Mouse (Mus musculus): ENCODE data around the gene Svop.

Svop gene

DNA sequence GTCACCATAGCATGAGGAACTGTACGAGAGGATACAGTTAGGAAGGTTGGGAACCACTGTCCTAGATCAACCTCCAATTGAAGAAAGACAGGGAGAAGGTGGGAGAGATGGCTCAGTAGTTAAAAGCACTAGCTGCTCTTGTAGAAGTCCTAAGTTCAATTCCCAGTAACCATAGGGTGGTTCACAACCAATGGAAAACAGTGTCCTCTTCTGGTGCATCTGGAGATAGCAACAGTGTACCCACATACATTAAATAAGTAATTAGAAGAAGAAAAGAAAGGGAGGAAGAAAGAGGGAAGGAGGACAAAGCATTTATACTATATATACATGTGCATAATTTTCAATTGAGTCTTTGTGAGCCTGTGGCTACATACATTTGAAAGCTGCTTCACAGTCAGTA lies 46.2 kb downstream of the Svop start:
- peak; percentile 29 for DNase-seq (ENCODE audit: low read depth)

DNA sequence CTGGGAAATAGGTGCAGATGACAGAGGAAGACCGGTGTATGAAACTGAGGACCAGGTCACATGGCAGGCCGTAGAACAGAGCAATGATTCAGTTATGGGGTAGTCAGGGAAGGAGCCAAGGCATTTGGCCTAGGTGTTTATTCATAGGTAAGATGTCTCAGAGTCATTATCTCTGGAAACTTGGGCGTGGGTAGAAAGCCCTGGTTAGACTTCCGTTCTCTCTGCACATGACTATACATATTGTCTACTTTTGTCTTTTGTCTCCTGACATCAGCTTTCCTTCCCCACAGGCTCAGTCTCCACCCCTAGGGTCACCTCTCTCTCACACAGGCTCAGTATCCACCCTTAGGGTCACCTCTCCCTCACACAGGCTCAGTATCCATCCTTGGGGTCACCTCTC lies 47.6 kb downstream of the Svop start:
- DNase-seq (ENCODE audit: low read depth): no peak

DNA sequence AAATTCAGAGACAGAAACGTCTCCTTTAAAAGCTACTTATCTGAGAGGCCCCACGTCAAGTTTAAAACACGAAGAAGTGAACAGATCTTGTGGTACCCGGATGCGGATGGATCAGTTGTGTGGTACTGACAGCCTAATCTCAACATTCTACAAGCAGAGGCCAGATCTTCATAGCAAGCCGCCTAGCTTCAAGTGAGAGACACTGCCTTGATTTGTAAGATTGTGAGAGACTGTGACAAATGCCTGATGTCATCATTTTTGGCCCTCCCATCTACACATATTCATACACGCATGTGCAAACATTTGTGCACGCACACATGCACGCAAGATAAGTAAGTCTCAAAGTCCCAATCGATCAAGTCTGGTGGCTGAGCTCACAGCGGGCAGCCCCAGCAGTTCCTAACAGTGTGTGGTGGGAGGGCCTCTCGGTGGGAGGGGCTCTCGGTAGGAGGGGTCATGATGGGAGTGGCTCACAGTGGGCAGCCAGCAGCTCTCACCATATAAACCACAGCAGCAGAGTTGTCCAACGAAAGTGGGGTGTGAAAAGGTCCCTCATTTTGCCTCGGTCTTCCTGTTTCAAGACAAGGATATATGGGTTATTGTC lies 49.9 kb downstream of the Svop start:
- DNase-seq (ENCODE audit: low read depth): peak; percentile 32

DNA sequence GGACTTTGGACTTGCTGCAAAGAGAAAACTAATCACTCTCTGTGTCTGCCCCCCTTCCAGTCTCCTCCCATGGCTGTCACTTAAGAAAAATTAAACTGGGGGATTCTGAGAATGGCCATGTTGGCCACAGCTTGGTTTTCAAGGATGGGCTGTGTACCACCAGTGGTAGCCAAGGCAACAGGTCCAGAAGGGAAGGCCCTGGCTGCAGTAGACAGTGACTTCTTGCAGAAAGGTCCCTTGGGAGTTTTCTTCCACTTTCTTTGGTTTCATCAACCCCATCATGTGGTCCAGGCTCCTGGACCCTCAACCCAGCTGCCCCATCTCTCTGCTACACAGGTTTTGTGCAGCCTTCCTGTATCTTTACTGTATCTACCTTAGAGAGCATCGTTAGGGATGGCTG lies 50.5 kb downstream of the Svop start:
- DNase-seq (ENCODE audit: low read depth): no peak

DNA sequence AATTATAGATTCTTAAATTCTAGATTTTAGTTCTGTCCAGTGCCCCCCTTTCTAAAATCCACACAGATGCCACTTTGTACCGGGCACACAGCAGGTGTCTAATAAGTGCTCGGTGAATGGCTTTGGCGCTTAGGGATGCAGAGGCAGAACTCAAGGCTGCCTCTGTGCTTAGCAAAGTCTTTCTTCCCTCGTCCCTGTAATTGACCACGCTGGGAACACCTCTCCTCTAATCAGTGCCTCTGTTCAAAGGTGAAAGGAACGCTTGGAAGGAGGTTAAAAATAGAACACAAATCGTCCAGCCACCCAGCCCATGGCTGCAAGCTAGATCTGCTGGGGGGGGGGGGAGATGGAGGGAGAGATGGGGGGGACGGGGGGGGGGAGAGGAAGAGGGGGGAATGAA lies 50.9 kb downstream of the Svop start:
- DNase-seq (ENCODE audit: low read depth): no peak

DNA sequence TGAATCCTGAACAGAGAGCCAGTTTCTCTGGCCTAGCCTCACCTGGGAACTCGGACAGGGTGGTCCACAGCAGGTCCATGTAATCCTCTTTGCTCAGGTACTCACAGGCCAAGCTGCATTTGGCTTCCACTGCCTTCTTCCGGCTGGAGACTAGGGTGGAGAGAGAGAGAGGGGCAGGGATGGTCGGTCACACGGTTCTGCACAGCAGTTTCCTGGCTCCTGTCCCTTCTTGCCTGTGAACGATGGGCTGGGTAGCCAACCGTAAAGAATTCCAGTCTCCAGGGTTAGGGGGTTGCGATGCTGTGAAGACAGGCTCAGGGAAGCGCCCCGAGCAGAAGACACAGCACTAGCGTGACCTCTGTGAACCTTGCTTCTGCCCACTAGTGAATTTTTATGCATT lies 56.3 kb downstream of the Svop start:
- DNase-seq (ENCODE audit: low read depth): no peak

DNA sequence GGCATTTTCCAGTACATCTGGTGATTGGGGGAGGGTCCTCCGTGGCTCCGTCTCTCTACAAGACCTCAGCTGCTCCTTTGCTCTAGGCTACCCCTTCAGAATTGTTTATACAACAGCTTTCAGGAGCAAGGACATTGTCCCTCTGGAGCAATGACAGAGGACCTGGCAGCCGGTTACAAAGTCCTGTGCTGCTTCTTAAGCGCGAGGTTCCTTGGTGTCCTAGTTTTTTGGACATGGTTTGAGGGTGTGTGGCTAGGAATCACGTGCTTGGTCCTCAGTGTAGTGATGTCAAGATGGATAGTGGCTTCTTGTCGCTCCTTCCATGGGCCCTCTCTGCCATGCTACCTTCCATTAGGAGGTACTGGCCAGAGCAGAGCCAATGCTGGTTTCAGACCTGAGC lies 57.0 kb downstream of the Svop start:
- no peak for DNase-seq (ENCODE audit: low read depth)

DNA sequence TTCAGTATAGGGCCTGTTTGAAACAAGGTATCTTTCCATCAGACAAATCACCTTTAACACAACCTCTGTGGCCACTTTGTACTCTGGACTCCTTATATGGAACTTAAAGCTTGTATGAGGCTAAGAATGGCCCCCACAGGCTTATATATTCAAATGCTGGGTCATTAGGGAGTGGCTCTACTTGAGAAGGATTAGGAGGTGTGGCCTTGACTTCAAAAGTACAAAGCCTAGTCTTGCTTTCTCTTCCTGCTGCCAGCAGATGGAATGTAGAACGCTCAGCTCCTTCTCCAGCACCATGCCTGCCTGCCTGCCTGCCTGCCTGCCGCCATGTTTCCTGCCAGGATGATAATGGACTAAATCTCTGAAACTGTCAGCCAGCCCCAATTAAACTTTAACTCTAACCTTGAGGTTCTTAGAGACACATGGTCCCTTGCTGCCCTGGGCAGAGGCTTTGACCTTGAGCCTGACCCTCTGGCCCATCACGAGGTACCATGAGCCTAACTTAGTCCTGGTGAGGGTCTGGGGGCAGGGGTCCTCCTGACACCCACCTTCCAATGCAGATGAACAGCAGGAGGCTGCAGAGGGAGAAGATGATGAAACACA lies 59.1 kb downstream of the Svop start:
- no peak for DNase-seq (ENCODE audit: low read depth)

DNA sequence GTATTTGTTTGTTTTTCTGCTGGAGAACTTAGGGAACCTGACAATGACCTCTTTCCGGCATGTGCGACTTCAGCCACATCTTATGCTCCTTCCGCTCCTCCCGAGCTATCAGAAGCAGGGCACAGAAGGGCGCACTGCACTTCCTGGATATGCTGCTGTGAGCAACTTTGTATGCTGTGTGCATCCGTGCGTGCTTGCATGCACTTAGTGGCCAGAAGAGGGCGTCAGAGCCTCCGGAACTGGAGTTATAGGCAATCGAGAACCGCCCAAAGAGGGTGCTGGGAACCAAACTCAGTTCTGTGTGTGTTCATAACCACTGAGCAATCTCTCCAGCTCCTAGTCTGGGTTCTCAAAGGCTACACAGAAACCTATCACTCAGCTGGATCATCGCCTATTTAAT lies 60.7 kb downstream of the Svop start:
- no peak for DNase-seq (ENCODE audit: low read depth)

DNA sequence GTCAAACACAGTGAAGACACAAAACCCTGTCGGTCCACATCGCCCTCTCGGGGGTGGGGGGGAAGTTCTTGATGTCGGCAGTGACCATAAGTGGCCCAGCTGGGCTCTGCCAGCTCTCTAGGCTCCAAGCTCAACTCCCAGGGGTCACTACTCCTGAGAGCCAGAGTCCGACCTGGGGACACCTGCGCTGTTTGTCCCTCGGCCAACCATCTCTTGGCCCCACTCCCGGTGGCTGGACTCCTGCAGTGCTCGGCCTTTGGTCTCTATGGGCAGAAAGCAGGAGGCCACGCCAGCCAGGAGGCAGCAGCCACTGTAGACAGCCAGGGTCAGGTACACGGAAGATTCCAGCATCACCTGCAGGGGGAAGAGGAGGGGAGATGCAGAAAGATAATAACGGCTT lies 63.3 kb downstream of the Svop start:
- DNase-seq (ENCODE audit: low read depth): no peak

DNA sequence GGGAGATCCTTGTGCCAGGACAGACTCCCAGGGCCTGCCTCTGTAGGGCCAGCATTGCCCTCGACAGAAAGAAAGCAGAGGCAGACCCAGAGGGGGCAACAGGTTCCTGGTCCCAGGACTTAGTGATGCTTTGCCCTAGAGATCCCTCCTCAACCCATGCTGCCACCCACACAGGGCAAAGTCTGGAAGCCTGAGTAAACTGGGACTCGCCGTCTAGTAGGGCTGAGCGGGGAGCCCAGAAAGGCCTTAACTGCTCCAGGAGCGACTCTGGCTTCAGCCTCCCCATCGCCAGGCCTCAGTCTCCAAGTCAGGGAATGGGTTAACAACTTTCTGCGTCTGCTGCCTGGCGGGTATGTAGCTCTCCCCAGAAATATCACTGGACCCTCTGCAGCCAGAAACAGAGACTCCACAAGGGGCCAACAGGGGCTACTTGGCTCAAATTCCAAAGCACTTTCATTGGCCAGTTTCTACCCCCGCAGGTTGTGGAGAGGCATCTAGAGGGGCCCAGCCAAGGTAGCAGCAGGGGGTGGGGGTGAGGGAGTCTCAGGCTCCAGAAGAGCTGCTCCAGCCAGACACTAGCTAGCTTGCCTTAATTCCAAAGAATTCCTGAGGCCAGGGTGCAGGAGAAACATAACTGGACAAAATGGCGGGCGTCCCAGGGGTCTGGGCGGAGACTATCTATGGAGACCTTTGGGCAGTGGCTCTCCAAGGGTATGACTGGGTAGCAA lies 64.0 kb downstream of the Svop start:
- DNase-seq (ENCODE audit: low read depth): no peak

DNA sequence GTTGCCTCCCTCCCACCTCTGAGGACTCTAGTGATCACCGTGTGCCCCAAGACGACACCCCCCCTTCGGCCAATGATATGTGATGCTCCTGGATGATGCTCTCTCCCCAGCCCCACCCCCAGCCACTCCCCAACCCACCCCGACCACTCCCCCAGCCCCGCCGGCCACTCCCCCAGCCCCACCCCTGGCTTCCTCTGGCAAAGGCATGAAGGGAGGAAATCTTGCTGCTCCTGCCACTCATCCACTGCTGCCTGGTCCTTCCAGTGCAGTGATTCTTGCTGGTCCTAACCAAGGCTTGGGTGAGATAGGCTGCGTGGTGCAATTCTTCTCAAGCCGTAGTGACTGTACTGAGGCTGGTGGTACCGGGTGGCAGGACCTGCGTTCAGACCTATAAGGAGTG lies 66.5 kb downstream of the Svop start:
- no peak for DNase-seq (ENCODE audit: low read depth)

DNA sequence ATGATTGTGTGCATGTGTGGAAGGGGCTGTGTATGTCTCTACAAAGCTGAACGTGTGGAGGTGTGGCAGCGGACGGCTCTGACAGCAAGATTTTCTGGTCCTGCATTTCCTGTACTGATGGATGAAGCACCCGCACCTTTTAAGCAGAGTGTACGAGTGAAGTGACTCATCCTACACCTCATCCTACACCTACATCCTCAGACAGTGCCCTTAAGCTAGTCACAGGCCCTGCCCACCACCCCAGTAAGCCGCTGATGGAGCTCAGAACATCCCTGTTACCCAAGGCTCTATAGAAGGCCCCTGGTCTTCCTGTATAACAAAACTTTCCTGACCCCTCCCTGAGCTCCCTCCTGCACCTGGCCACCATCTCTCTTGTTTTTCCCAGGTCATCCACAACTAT lies 67.0 kb downstream of the Svop start:
- DNase-seq (ENCODE audit: low read depth): no peak

DNA sequence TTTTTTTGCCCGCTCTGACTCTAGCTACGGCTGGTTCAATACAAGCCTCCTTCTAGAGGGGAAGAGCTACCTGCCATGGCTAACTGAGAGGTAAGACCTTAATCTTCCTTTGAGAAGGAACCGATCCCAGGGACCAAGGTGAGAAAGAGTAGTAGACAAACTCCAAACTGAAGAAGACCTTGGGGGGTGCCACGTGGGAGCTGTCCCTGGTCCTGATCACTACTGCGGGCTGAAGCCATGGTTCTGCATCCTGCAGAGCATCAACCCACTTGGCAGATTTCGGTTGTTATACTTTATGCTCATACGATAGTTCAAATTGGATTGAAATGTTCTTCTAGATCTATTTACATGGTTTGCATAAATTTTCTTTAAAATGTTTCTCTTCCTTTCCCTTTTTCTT lies 76.2 kb downstream of the Svop start:
- no peak for DNase-seq (ENCODE audit: low read depth)

DNA sequence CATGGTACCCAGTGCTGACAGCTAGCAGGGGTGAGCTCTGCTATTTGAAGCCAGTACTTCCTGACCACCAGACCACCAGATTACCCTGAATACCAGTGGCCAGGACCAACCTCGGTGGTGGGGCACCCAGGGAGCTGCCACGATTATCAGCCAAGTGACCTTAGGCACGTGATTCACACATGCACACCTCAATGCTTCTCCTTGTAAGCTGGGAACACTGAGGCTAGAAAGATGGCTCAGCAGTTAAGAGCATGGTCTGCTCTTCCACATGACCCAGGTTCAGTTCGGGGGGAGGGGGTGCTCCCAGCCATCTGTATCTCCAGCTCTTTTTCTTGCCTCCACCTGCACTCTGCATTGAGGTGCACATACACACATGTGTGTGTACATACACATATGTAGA lies 82.3 kb downstream of the Svop start:
- no peak for DNase-seq (ENCODE audit: low read depth)

DNA sequence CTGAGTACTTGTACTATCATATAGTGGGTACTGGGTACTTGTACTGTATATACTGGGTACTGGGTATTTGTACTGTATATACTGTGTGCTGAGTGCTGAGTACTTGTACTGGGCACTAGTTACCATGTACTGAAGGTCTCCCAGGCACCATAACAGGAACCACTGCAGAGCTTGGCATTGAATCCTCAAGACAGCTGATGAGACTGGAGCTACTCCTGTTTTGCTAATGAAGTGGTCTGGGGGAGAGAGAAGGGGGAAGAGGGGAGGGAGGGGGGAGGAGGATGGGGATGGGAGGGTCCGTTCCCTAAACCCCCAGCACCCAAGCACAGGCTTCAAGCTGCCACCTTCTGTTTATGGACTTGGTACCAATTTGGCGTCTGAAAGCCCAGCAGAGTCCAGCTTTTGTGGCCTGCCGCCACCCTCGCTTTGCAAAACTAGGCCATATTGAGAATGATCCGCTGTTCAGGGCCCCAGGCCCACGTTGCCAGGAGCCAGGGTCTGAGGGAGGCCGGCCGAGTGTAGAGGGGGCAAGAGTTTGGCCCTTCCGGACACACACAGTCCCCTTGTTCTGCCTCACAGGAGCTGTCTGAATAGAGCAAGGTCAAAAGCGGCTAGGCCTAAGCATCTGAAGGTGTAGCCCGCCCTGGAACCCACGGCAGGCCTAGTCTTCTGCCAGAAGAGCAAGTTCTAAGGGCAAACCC lies 83.5 kb downstream of the Svop start:
- no peak for DNase-seq (ENCODE audit: low read depth)

DNA sequence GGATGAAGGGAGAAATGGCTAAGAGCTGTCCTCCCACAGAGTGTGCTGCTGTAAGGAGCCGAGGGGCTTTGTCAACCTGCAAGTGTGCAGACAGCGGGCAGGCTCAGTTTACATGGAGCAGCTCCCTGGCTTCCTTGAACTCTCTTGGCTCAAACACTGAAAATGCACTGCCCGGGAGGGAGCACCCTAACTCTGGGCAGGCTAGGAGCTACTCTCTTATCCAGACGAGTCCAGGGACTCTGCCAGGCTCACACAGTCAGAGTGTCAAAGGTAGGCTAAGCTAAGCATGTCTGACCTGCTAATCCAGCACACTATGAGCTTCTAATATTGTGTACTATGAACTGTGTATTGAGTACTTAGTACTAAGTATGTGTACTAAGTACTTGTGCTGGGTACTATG lies 84.4 kb downstream of the Svop start:
- DNase-seq (ENCODE audit: low read depth): no peak

DNA sequence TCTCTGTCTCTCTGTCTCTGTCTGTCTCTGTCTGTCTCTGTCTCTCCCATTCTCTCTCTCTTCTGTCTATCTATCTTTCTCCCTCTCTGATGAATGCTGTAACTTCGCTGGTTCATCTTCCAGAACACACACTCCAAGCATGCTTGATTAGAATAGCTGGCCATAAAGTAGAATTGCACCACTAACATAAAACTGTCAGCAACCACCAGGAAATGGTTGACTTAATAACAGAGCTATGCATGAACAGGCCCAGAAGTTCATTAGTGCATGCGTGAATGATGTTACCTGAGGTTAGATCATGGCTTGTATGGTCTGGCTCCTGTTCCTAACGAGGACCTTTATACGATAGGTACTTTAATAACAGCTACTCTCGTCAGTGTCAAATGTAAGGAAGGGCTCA lies 86.3 kb downstream of the Svop start:
- DNase-seq (ENCODE audit: low read depth): no peak

DNA sequence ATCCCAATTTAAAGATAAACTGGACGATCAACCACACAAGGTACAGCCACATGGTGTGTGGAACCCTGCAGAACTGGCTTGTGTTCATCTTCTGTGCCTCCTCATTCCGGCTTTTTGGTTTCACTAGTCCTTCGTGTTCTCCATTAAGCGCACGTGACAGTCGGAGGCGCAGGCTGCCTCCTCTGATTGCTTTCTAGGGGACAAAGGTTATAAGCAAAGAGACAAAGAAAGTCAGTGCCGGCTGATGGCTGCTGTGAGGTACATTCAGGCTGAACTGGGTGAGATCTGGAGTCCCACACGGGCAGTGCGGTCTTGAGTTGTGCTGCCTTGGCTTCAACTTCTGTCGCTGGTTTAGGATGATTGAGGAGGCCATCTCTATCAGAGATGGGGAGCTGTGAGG lies 86.8 kb downstream of the Svop start:
- no peak for DNase-seq (ENCODE audit: low read depth)

DNA sequence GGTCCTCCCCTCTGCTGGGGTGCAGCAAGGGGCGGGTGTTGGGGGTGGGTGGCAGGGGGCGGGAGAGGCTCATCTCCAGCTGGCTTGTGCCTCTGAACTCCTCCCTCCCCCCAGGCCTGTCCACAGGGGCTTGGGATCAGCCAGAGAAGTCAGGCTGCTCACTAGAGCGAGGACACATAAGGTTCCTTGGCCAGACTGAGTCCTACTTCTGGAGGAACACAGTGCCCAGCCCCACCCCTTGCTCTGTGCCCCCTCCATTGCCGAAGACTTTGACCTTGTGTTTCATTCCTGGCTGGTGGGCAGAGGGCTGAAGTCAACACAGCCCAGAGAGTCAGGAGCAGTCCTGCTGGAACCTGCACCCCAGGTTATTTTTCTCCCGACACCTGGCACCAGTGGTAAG lies 87.8 kb downstream of the Svop start, which contains the start of gene Dao:
Gene Dao (plus strand): TSS at position 162 of the 400 bp plus-strand sequence.
- DNase-seq (ENCODE audit: low read depth): no peak

DNA sequence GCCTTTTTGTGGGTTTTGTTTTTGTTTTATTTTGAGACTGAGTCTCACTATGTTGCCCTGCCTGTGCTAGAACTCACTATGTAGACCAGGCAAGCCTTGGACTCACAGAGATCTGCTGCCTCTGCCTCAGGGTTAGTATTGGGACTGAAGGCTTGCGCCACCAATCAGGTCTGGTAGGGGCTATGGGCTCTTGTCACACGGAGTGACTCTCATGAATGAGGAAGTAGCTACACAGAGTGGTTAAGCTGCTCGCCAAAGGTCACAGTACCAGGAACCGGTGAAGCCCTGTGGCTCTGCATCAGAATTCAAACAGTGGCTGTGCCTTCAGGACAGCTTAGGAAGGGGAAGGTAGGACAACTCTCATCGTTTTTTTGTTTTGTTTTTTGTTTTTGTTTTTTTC lies 92.0 kb downstream of the Svop start:
- DNase-seq (ENCODE audit: low read depth): no peak

DNA sequence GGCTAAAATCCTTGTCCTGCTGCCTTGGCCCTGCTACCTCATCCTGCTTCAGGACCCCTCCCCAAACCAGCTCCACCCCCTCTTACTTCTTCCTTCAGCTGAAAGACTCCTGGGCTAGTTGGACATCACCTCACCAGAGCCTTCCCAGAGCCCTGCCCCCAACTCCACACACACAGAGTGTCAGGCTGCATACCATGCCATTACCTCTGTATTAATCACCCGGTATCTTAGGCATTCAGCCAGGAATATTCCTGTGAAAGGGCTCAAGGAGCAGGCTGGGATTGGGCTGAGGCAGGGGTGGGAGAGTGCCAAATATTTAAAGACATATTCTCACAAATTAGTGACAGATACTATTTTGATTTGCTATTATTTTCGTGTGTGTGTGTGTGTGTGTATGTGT lies 94.9 kb downstream of the Svop start:
- DNase-seq (ENCODE audit: low read depth): no peak
